Mouse (Mus musculus) erythroblast, embryonic 14.5 days (primary cell): ENCODE data around the gene Cux2.

Experiments used
- GATA1 ChIP-seq: IDR thresholded peaks from 2 replicates; pipeline ENCODE4 v1.6.1; 2012; ENCODE audit warnings: low read length, inconsistent platforms, mixed read lengths
- TAL1 ChIP-seq: IDR thresholded peaks from 3 replicates; pipeline ENCODE4 v1.6.1; 2012; ENCODE audit warnings: low read length, inconsistent platforms, mixed read lengths

DNA sequence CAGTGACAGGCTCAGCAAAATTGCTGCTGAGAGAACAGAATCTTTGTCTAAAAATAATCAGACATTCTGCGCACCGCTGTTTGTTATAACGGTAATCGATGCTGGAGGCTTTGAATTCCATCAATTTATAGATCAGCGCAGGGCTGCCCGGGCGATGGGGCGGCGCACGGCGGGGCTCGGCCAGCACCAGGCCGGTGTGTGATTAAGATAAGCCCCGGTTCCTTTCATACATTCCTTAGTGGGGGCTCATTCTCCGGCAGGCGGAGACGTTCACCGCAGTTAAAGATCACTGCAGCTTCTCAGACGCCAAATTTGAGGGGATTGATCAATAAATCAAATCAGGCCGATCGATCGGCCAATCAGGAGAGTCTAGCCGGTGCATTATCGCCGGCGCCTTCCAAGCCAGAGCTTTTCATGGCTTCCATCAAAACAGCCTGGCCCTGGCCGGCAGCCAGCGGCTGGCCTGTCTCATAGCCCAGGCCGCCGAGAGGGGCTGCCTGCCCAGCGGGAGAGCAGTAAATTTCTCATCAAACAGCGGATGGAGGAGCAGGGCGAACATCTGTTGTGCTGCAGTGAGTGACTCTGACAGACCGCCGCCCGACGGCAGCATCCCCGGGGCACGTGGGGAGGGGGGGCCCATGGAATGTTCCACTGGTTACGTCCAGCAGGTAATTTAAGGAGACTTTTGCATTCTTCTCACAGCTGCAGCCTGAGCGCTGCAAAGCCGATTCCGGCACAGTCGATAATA lies 101.4 kb downstream of the Cux2 start:
- TF ChIP-seq GATA1 (no peak), TAL1 (no peak)
